Mouse (Mus musculus): ENCODE results near the gene Inpp4b. TPM values are rescaled to one million over a fixed set of nuclear protein-coding genes. Genes with fewer than 3 reads are reported as not detected.
"Not testable (repeated sequence)": the region's sequence is repeated elsewhere in the genome, so short reads cannot be mapped to it uniquely, and the experiment has no call there.

Inpp4b gene
- polyA plus RNA-seq, 2 experiments = 3.4 to 14.0 TPM

DNA sequence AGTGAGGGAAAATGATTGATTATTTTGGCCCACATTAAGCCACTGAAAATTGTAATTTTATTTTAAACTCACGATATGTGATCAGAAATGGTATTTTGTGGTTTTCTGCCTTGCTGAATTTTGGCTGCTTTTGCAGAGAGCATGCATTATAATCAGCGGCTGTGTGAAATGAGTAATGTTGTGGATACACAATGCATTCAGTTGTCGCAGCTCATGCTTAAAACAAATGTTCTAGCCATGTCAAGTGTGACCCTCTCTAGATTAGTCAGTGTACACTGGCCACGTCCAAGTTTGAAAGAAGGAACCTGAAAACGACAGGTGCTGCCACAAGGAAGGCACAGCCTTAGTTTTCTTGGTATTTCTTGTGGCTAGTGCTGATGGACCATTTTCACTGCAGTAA is 450.3 kb downstream of the Inpp4b start:
- no peak overlapping the region for H3K4me3 ChIP-seq (replicated peaks; ENCODE audit: low read length)
- no peak overlapping the region for H3K9ac ChIP-seq (ENCODE audit: low read depth, low read length, severe bottlenecking)
- ATAC-seq (ENCODE audit: low FRiP score, low read depth) (no peak; the same call in 1 of the 2 replicates), DNase-seq (ENCODE audit: low spot score) (no peak)
- H3K27me3 ChIP-seq (ENCODE audit: control insufficient read depth, insufficient read depth, low read length) = no peaks in the 10 kb centered on the region
- H3K27ac ChIP-seq (replicated peaks; ENCODE audit: low read depth, low read length) = no peak overlapping the region
- 82% methylated on average over 5 of the region's 5 CpGs for WGBS
- TF ChIP-seq POLR2A (IDR thresholded peaks at IDR 0.05; ENCODE audit: borderline replicate concordance, extremely low read depth, insufficient read depth, insufficient read length) = no peak
- H3K9me3 ChIP-seq (ENCODE audit: control insufficient read depth, low read length) = no peaks in the 10 kb centered on the region
- H3K36me3 ChIP-seq (ENCODE audit: control insufficient read depth, insufficient read depth, low read length) = no peaks in the 10 kb centered on the region
- no peaks in the 10 kb centered on the region for H3K4me1 ChIP-seq (ENCODE audit: control insufficient read depth, insufficient read depth, low read length)
- H3K4me2 ChIP-seq (replicated peaks; ENCODE audit: low read depth, low read length, severe bottlenecking) = no peak overlapping the region

DNA sequence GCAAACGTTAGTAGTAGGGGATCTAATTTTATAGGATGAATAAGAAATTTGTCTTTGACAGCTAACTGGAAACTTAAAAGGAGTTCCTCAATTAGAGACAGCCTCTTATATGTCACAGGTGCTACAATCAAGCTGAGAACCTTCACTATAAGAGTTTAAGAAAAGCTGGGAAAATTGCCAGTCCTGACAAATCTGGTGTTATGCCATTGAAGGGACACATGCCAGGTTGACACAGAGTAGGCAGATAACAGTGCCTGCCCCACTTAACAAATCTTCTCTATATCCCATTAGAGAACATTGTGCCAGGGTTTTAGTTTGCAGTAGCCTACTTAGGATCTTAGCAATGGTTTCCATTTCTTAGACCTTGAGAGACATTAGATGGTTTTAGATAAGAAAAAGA is 456.1 kb downstream of the Inpp4b start:
- Histone ChIP-seq H3K4me1 (ENCODE audit: control insufficient read depth, insufficient read depth, low read length) (no peaks in the 10 kb centered on the region), H3K4me3 (replicated peaks; ENCODE audit: low read length) (no peak overlapping the region), H3K9ac (ENCODE audit: low read depth, low read length, severe bottlenecking) (no peak overlapping the region), H3K27ac (replicated peaks; ENCODE audit: low read depth, low read length) (no peak overlapping the region), H3K36me3 (ENCODE audit: control insufficient read depth, insufficient read depth, low read length) (no peaks in the 10 kb centered on the region), H3K27me3 (ENCODE audit: control insufficient read depth, insufficient read depth, low read length) (no peaks in the 10 kb centered on the region), H3K4me2 (replicated peaks; ENCODE audit: low read depth, low read length, severe bottlenecking) (no peak overlapping the region), H3K9me3 (ENCODE audit: control insufficient read depth, low read length) (no peaks in the 10 kb centered on the region)
- DNase-seq (ENCODE audit: low spot score) (no peak), ATAC-seq (ENCODE audit: low FRiP score, low read depth) (no peak)
- TF ChIP-seq POLR2A (IDR thresholded peaks at IDR 0.05; ENCODE audit: borderline replicate concordance, extremely low read depth, insufficient read depth, insufficient read length) = no peak
- 65% methylated on average over 1 of the region's 1 CpGs for WGBS

DNA sequence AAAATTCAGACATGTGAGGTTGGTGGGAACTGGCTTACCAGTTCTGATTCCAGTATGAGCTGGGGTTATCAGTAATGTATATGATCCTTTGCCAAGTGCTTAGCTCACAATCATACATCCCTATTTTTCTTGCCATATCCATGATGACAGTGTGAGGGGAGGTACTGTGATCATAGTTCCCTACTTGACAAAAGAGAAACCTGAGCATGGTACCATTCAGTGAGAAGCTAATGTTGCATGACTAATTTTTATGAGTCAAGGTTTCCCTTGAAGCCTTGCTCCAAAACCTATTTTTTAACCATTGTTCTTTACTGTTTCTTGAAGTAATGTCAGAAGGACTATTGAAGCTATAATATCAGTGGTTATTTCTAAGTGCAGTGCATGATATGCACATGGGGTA is 458.4 kb downstream of the Inpp4b start:
- Histone ChIP-seq H3K27ac (replicated peaks; ENCODE audit: low read depth, low read length) (no peak overlapping the region), H3K9ac (ENCODE audit: low read depth, low read length, severe bottlenecking) (no peak overlapping the region), H3K36me3 (ENCODE audit: control insufficient read depth, insufficient read depth, low read length) (no peaks in the 10 kb centered on the region), H3K27me3 (ENCODE audit: control insufficient read depth, insufficient read depth, low read length) (no peaks in the 10 kb centered on the region), H3K4me2 (replicated peaks; ENCODE audit: low read depth, low read length, severe bottlenecking) (no peak overlapping the region), H3K9me3 (ENCODE audit: control insufficient read depth, low read length) (no peaks in the 10 kb centered on the region), H3K4me3 (replicated peaks; ENCODE audit: low read length) (no peak overlapping the region), H3K4me1 (ENCODE audit: control insufficient read depth, insufficient read depth, low read length) (no peaks in the 10 kb centered on the region)
- TF ChIP-seq POLR2A (IDR thresholded peaks at IDR 0.05; ENCODE audit: borderline replicate concordance, extremely low read depth, insufficient read depth, insufficient read length) = no peak
- no peak for DNase-seq (ENCODE audit: low spot score)
- ATAC-seq (ENCODE audit: low FRiP score, low read depth) = peak; percentile 57; the same call in 1 of the 2 replicates

DNA sequence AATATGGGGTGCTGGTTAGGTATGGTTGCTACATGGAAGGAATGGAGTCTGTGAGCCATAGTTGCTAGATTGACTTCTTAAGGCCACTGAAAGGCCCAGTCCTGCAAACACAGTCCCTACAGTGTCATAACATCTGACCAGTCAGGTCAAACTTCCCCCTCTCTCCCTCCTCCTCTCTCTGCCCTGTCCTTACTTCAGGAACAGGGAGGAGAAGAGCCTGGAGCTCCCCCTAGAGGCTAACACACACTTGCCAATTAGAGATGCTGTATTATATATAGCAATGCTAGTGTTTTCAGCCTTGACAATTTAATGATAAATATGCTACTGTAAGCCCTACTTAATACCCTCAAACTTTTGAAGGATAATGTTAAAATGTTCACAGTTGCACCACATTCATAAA is 464.4 kb downstream of the Inpp4b start:
- no peak overlapping the region for H3K4me2 ChIP-seq (replicated peaks; ENCODE audit: low read depth, low read length, severe bottlenecking)
- no peak overlapping the region for H3K9ac ChIP-seq (ENCODE audit: low read depth, low read length, severe bottlenecking)
- no peak overlapping the region for H3K27ac ChIP-seq (replicated peaks; ENCODE audit: low read depth, low read length)
- no peak for TF ChIP-seq POLR2A (IDR thresholded peaks at IDR 0.05; ENCODE audit: borderline replicate concordance, extremely low read depth, insufficient read depth, insufficient read length)
- no peaks in the 10 kb centered on the region for H3K36me3 ChIP-seq (ENCODE audit: control insufficient read depth, insufficient read depth, low read length)
- H3K4me3 ChIP-seq (replicated peaks; ENCODE audit: low read length) = no peak overlapping the region
- no peaks in the 10 kb centered on the region for H3K9me3 ChIP-seq (ENCODE audit: control insufficient read depth, low read length)
- no peaks in the 10 kb centered on the region for H3K27me3 ChIP-seq (ENCODE audit: control insufficient read depth, insufficient read depth, low read length)
- no peaks in the 10 kb centered on the region for H3K4me1 ChIP-seq (ENCODE audit: control insufficient read depth, insufficient read depth, low read length)
- ATAC-seq (ENCODE audit: low FRiP score, low read depth) = peak; percentile 74
- DNase-seq (ENCODE audit: low spot score) = peak; percentile 89

DNA sequence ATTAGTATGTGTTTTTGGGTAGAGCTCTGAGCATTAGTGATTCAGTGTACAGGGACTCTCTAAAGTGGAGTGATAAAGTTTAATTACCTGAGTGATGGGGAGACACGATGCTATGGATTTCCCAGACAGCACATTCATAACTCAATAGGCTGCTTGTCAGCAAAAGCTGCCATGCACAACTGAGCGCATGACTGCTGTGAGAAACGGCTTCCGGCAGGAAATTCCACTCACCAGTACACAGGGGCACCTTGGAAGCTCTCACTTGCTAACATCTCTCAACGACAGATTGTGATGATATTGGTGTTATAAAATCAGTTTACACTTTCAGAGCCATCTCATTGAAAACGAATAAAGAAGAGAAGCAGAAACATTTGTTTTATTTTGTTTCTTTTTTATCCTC is 465.2 kb downstream of the Inpp4b start:
- Histone ChIP-seq H3K4me1 (ENCODE audit: control insufficient read depth, insufficient read depth, low read length) (peaks cover 6% of the 10 kb centered on the region; the same call in 1 of the 2 replicates), H3K4me2 (replicated peaks; ENCODE audit: low read depth, low read length, severe bottlenecking) (no peak overlapping the region), H3K9ac (ENCODE audit: low read depth, low read length, severe bottlenecking) (no peak overlapping the region), H3K9me3 (ENCODE audit: control insufficient read depth, low read length) (no peaks in the 10 kb centered on the region), H3K27me3 (ENCODE audit: control insufficient read depth, insufficient read depth, low read length) (no peaks in the 10 kb centered on the region), H3K4me3 (replicated peaks; ENCODE audit: low read length) (no peak overlapping the region), H3K27ac (replicated peaks; ENCODE audit: low read depth, low read length) (no peak overlapping the region), H3K36me3 (ENCODE audit: control insufficient read depth, insufficient read depth, low read length) (no peaks in the 10 kb centered on the region)
- TF ChIP-seq POLR2A (IDR thresholded peaks at IDR 0.05; ENCODE audit: borderline replicate concordance, extremely low read depth, insufficient read depth, insufficient read length) = no peak
- no peak for ATAC-seq (ENCODE audit: low FRiP score, low read depth)
- DNase-seq (ENCODE audit: low spot score) = no peak
- 49% methylated on average over 6 of the region's 6 CpGs for WGBS

DNA sequence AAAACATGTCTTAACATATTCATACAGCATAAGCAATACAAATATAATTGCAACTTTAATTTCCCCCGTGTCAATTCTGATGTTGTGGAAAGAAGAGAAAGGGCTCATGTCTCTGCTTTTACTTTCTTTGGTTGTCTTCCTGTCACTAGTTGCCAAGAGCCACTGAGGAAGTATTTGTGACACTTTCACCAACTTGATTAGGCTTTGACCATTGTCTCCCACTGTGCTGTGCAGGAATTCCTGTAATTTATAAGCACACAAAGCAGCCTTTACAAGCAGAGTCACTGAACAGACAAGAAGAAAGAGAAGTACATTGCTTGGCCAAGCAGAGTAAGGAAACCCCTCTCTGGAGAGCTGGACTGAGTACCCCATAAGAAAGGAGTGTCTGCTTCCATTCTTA is 466.1 kb downstream of the Inpp4b start:
- Histone ChIP-seq H3K9ac (ENCODE audit: low read depth, low read length, severe bottlenecking) (no peak overlapping the region), H3K27ac (replicated peaks; ENCODE audit: low read depth, low read length) (no peak overlapping the region), H3K4me1 (ENCODE audit: control insufficient read depth, insufficient read depth, low read length) (peaks cover 8% of the 10 kb centered on the region; the same call in 1 of the 2 replicates), H3K4me3 (replicated peaks; ENCODE audit: low read length) (no peak overlapping the region), H3K9me3 (ENCODE audit: control insufficient read depth, low read length) (no peaks in the 10 kb centered on the region), H3K36me3 (ENCODE audit: control insufficient read depth, insufficient read depth, low read length) (no peaks in the 10 kb centered on the region), H3K27me3 (ENCODE audit: control insufficient read depth, insufficient read depth, low read length) (no peaks in the 10 kb centered on the region), H3K4me2 (replicated peaks; ENCODE audit: low read depth, low read length, severe bottlenecking) (no peak overlapping the region)
- 78% methylated on average over 1 of the region's 1 CpGs for WGBS
- no peak for TF ChIP-seq POLR2A (IDR thresholded peaks at IDR 0.05; ENCODE audit: borderline replicate concordance, extremely low read depth, insufficient read depth, insufficient read length)
- no peak for ATAC-seq (ENCODE audit: low FRiP score, low read depth)
- no peak for DNase-seq (ENCODE audit: low spot score)

DNA sequence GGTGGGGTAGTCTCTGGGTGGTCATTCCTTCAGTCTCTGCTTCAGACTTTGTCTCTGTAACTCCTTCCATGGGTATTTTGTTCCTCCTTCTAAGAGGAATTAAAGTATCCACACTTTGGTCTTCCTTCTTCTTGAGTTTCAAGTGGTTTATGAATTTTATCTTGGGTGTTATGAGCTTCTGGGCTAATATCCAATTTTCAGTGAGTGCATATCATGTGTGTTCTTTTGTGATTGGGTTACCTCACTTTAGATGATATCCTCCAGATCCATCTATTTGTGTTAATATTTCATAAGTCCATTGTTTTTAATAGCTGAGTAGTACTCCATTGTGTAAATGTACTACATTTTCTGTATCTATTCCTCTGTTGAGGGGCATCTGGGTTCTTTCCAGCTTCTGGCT is 467.1 kb downstream of the Inpp4b start:
- H3K27me3 ChIP-seq (ENCODE audit: control insufficient read depth, insufficient read depth, low read length); ATAC-seq (ENCODE audit: low FRiP score, low read depth); H3K9ac ChIP-seq (ENCODE audit: low read depth, low read length, severe bottlenecking); H3K27ac ChIP-seq (replicated peaks; ENCODE audit: low read depth, low read length); H3K36me3 ChIP-seq (ENCODE audit: control insufficient read depth, insufficient read depth, low read length); DNase-seq (ENCODE audit: low spot score); H3K4me2 ChIP-seq (replicated peaks; ENCODE audit: low read depth, low read length, severe bottlenecking); H3K4me1 ChIP-seq (ENCODE audit: control insufficient read depth, insufficient read depth, low read length); H3K4me3 ChIP-seq (replicated peaks; ENCODE audit: low read length); H3K9me3 ChIP-seq (ENCODE audit: control insufficient read depth, low read length): not testable (repeated sequence)
